Mouse (Mus musculus): Measurements from ENCODE around the gene Pitpna.

DNA sequence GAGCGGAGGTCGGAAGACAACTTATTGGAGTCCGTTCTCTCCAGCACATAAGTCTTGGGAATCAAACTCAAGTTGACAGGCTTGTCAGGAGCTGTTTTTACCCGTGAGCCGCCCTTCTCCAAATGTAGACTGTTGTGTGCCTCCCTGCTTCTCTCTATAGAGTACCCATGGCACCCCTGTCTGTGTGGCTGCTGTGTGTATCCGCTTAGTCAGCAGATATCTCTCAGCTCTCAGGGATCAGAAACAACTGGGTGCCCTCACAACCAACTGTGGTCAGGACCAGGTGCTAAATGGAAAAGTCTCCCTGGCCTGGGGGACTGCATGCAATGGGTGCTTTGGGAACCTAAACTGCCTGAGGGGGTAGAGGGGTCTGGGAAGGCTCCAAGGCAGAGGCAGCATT, 78.4 kb downstream of the Pitpna start:
- TF ChIP-seq POLR2A (IDR thresholded peaks at IDR 0.05; ENCODE audit: insufficient read depth, low read depth, low read length): no peak
- TF ChIP-seq CTCF (IDR thresholded peaks at IDR 0.05; ENCODE audit: insufficient read depth, low read depth, low read length): no peak
